Mouse (Mus musculus): ENCODE data around the gene Col1a2. TPM values are rescaled to one million over a fixed set of nuclear protein-coding genes. Genes with fewer than 3 reads are reported as not detected.

Col1a2 gene
- total RNA-seq (2021) = 287 and 366 TPM in 2 replicates
- long read RNA-seq, experiment 1, partial matches to known transcripts = 56 of 58 reads
- long read RNA-seq, experiment 1, other reads (novel, unspliced or antisense) = 2 of 58 reads
- long read RNA-seq, experiment 2, partial matches to known transcripts = 89 of 93 reads
- long read RNA-seq, experiment 2, other reads (novel, unspliced or antisense) = 4 of 93 reads

DNA sequence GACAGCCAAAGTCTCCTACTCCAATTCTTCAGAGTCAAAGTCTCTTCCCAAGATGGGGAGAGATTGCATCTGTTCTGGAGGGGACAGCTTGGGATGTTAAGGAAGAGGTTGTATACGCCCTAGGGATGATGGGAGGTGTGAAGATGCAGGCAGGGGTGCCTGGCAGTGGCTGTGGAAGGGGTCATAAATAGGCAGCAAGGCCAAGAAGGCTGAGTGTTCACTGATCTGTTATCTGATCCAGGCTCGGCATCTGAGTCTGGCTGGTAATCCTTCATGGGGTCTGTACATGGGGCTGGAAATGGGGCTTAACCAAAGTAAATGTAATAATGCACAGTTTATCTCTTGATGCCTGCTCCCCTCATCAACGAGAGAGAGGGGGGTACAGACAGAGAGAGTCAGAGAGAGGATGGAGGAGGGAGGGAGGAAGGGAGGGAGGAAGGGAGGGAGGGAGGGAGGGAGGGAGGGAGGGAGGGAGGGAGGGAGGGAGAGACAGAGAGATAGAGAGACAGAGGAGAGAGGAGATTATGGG is at the start of gene Col1a2:
Gene Col1a2, plus strand, starts transcription at position 212 of the 529 bp plus-strand sequence.
- no peak for DNase-seq

DNA sequence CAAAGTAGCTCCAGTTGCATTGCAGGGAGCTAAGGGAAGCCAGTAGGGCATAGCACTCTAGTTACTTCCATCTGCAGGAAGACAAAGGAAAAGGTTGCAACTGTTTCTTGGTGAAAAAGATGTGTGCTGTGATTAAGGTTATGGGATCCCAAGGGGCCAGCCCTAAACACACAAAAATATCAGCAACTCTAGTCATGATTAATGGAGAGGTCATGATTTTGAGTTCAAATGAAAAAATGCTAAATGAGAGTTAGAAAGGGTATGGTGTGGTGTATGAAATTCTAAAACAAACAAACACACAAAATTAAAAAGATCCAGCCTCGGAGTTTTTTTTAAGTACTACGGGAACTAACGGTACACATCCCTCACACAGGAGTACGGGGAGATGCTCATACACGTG is 49.1 kb upstream of the Col1a2 start:
- DNase-seq = no peak

DNA sequence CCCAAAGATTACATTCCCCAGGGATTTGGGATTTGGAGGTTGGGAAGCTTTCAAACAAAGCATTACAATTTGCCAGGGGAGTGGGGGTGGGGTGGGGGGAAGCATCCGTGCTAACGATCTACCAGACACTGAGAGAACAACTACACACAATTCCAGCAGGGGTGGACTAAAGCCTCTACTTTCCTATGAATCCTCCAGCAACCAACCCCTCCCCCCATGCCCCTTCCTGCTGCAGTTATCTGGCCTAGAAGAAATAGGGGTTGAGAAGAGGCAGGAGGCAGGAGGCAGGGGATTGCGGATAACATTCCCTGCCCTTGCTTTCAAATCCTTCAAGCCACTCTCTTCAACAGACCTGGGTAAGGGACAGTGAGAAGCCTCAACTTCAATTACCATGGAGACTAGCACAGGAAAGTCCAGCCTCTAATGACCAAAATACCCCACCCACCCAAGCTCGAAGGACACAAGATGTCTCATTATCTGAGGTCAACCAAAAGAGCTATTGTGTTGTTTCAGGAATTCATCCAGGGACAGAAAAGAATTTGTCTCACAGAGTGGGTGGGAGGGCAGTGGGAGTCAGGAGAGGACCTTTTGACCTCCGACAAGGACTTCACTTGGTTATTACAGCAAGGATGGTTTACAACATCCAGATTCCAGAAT is 48.5 kb upstream of the Col1a2 start:
- no peak for DNase-seq

GRCm38 (mm10) chr6:4456691-4457447 is 47.7 kb upstream of the Col1a2 start:
- no peak for DNase-seq

- peak; percentile 45 for DNase-seq
Measured at GRCm38 (mm10) chr6:4457555-4457996, 47.0 kb upstream of the Col1a2 start.

- no peak for DNase-seq
Measured at GRCm38 (mm10) chr6:4465320-4465719, 39.3 kb upstream of the Col1a2 start.

DNA sequence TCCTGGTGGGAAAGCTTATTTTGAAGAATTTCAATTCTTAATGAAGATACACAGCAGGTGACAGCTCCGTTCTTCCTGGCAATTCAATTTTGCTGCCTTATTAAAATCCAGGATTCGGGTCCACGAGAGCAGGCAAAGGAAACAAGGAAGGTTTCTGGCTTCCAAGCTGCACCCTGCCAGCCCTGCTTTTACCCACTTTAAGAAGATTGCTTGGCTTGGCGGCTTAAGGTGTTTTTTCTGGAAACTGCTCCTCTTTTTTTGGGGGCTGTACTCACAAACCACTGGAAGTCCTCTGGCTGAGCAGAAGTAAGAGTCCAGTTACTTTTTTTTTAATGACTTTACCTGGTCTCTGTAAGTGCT is 21.1 kb upstream of the Col1a2 start:
- DNase-seq = no peak

- DNase-seq = no peak
Measured at GRCm38 (mm10) chr6:4483937-4484601, 20.5 kb upstream of the Col1a2 start.

DNA sequence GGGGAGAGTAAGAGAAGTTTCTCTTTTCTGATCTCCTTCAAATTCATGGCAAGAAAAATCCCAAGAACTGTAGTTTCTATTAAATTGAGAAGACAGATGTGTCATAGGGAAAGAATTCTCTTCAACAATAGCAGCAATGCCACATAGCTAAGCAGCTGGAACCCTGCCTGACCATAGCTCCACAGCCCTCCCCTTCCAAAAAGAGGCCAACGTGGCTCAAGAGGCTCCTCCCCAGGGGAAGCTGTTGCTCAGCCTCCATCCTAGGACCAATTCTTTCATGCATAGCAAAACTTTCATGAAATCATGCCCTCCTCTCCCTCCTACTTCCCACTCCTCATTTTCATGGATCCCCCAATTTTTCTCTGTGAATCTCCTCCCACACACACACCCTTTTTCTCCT is 16.3 kb upstream of the Col1a2 start:
- DNase-seq = peak; percentile 38

GRCm38 (mm10) chr6:4488966-4489365 is 15.6 kb upstream of the Col1a2 start:
- DNase-seq = no peak

DNA sequence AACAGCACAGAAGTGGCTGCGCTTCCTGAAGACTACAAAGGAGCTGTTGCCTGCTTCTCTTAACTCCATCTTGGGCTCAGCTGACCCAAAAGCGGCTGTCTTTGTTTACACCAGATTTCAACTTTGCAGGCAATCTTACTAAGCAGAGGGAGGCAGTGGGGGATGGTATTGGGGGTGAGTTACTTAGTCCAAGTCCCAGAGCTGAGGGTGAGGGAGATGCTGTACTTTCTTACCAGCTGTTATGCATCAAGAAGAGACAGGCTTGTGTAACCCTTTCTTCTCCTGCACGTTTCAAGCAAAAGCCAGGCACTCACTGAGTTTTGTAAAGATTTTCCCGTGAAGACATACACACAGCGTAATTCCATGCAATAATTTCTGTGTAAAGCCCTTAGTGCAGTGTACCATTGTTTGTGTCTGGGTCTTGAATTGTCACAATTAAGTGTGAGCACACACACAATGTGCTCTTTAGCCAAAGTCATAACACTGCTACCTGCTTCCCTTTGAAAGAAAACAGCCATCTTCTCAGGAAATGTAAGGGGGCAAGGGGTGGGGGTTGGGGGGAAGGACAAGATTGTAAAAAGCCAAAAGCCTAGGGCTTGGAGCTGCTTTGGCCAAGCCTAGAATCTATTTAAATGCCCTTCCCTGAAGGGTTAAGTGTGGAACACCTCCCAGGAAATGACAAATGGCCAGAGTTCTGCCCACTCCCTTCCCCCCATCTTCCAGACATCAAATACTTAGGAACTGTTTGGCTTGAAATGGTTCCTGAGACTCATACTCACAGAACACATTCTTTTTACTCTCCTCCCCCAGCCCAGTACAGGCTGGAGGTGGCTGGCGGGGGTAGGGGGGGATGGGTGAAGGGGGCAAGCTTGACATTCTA is 15.0 kb upstream of the Col1a2 start:
- DNase-seq = no peak

- DNase-seq = no peak
Measured at GRCm38 (mm10) chr6:4493666-4494065, 10.9 kb upstream of the Col1a2 start.

DNA sequence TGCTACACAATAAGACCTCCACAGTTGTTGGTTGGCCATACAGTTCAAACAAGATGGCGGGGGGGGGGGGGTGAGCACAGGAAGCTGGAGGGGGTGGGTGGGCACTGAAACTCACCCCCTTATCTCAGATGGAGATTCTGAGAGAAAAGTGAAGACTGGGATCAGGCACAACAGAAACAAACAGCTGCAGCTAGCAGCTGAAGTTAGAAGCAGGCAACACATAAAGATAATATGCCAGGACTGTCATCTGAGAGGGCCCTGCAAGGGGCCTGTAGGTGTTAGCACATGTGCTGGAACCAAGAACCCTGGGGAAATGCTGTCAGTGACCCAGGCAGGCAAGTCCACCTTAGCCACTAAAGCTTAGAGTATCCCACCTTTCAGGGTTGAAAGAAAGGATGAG is 8.2 kb upstream of the Col1a2 start:
- DNase-seq = no peak

GRCm38 (mm10) chr6:4503106-4503505 is 1.5 kb upstream of the Col1a2 start:
- DNase-seq = no peak

DNA sequence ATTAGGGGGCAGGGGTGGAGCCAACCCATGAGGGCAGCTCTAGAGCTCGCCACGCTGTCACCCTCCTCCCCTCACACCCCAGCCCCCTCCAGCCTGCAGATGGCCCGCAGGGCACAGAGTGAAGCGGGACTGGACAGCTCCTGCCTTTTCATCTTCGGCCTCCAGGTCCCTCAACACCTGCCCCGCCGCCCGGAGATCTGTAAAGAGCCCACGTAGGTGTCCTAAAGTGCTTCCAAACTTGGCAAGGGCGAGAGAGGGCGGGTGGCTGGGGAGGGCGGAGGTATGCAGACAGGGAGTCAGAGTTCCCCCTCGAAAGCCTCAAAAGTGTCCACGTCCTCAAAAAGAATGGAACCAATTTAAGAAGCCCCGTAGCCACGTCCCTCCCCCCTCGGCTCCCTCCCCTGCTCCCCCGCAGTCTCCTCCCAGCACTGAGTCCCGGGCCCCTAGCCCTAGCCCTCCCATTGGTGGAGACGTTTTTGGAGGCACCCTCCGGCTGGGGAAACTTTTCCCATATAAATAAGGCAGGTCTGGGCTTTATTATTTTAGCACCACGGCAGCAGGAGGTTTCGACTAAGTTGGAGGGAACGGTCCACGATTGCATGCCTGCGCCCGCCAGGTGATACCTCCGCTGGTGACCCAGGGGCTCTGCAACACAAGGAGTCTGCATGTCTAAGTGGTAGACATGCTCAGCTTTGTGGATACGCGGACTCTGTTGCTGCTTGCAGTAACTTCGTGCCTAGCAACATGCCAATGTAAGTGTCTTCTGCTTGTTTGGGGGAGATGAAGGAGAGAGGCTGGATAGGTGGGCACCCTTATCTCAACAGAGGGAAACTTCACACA is 764 bp downstream of the Col1a2 start:
- peak; percentile 55 for DNase-seq

- peak; percentile 31 for DNase-seq
Measured at GRCm38 (mm10) chr6:4506106-4506505, 1.5 kb downstream of the Col1a2 start.

DNA sequence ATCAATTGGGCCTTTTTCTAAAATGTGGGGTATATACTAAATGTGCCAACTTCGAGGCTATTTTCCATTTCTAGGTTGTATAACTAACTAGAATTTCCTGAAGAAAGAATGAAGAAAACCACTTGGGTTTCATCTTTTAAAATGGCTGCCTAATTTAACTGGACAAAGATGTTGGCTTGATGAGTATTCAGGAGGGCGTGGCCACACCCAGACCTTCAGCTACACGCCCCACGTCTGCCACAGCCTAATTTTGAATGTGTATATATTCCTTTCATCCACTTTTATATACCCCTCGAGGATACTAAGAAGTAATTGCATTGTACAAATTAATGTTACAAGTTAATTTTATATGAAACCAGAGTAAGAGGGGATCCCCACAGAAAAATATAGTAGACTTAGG is 2.2 kb downstream of the Col1a2 start:
- DNase-seq = no peak

- no peak for DNase-seq
Measured at GRCm38 (mm10) chr6:4507323-4507722, 2.7 kb downstream of the Col1a2 start.

- DNase-seq = no peak
Measured at GRCm38 (mm10) chr6:4508279-4508678, 3.7 kb downstream of the Col1a2 start.

DNA sequence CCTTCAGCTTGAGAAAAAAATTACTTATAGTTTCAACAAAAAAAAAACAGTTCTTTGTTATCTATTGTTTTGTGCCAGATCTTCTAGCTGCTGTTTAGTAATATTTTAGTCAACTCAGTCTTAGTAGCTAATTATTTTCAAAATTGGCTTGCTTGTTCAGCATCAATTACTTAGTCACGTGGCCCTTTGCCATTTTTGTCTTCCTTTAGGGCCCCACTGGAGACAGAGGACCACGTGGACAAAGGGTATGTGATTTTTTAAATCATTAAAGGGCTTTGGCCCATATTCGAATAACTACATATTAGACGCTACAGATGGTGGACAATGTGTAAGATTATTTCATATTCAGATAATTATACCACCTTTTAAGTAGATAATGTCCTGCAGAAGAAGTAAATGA is 4.8 kb downstream of the Col1a2 start:
- no peak for DNase-seq

DNA sequence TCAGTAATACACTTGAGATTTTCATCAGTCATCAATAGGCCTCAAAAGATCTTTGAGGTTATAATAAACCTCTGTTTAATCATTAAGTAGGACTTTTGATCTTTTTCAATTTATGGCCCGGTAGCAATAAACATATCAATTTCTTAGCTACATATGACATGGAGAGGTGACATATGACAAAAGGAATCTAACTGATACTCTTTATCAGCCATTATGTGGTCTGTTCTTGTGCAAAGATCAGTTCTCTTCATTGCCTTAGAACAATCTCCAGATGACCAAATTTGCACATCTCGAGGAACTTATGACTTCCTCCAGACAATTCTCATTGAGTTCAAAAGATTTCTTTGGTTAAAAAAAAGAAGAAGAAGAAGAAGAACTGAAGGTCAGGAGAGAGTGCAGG is 10.1 kb downstream of the Col1a2 start:
- no peak for DNase-seq
